Mouse (Mus musculus) brain, adult 10 weeks (tissue): Measurements from ENCODE around the gene Olfr1506. TPM values are rescaled to one million over a fixed set of nuclear protein-coding genes. Genes with fewer than 3 reads are reported as not detected.

ENCODE experiments used
- polyA plus RNA-seq: library from polyadenylated mRNA; stranded (reverse); fragments of 350-450 nt; fragmentation: Illumina TruSeq; extraction: RNeasy Lipid Tissue Mini Kit (QIAGEN cat#74804); gene quantifications from one replicate; pipeline ENCODE4 v1.2.3, GENCODE M21; 2015; ENCODE audit warnings: low read depth, low replicate concordance

The Olfr1506 gene
- polyA plus RNA-seq, result not detected

DNA sequence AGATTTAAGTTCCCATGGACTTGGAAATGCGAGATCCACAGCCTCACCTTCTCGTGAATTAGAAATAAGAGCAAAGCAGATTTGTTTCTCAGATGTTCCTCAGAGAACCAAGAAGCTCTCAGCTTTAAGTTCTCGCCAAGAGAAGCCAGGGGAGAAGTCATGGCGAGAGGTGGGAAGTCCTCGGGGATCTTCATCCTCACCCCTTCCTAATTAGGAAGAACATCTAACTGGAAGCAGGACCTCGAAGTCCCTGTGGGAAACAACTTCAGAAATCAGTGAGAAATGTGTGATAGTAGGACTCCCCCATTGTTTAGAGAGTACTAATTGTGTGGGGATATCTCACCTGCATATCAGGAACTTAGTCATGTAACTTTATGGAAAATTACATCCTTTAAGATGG, at the start of gene Olfr1506:
Gene Olfr1506, minus strand, starts transcription at position 101 of the 400 bp plus-strand sequence.

DNA sequence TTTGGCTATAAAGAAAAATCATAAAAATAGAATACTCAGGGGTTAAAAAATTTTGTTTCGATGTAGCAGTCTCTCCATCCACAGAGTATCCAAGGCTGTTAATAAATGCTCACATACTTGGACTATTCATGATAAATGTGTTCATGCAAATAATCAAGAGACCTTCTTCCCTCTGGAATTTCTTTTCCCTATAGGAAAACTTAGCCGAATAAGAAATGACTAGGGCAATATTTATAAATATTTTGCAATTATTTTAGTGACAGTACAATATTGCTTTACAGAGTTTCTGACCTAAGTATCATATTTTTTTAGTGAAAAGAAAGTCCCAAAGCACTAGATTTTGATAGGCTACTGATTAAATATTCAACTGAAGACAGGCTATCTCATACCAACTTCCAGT, 46.6 kb upstream of the Olfr1506 start, which contains the start of gene Olfr1271:
Gene Olfr1271, minus strand, starts transcription at position 101 of the 400 bp plus-strand sequence.

DNA sequence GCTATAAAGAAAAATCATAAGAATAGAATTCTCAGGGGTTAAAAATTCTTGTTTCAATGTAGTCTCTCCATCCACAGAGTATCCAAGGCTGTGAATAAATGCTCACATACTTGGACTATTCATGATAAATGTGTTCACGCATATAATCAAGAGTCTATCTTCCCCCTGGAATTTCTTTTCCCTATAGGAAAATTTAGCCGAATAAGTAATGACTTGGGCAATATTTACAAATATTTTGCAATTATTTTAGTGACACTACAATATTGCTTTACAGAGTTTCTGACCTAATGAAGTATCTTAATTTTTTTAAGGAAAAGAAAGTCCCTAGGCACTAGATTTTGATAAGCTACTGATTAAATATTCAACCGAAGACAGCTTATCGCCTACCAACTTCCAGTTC, 33.2 kb upstream of the Olfr1506 start, which contains the start of gene Olfr142:
Gene Olfr142, minus strand, starts transcription at position 101 of the 400 bp plus-strand sequence.

Other genes with a start within 250 kb of the Olfr1506 start
- not detected for gene Olfr1261, start 233.3 kb downstream of the Olfr1506 start, polyA plus RNA-seq
- not detected for gene Olfr1262, start 224.3 kb downstream of the Olfr1506 start, polyA plus RNA-seq
- not detected for gene Olfr1263, start 212.4 kb downstream of the Olfr1506 start, polyA plus RNA-seq
- not detected for gene Olfr1264, start 198.9 kb downstream of the Olfr1506 start, polyA plus RNA-seq
- not detected for gene Olfr1265, start 189.2 kb downstream of the Olfr1506 start, polyA plus RNA-seq
- not detected for gene Olfr140, start 160.9 kb downstream of the Olfr1506 start, polyA plus RNA-seq
- gene Olfr1269, start 103.1 kb downstream of the Olfr1506 start, polyA plus RNA-seq, result not detected
- not detected for gene Olfr32, start 82.2 kb downstream of the Olfr1506 start, polyA plus RNA-seq
- gene Olfr1270, start 71.4 kb downstream of the Olfr1506 start, polyA plus RNA-seq, result not detected
- not detected for gene Olfr142, start 33.1 kb upstream of the Olfr1506 start, polyA plus RNA-seq
- not detected for gene Olfr1271, start 46.5 kb upstream of the Olfr1506 start, polyA plus RNA-seq
- not detected for gene Olfr1272, start 68.3 kb upstream of the Olfr1506 start, polyA plus RNA-seq
- gene Gm13769, start 97.7 kb upstream of the Olfr1506 start, polyA plus RNA-seq, result not detected
- gene Olfr1274-ps, start 174.2 kb upstream of the Olfr1506 start, polyA plus RNA-seq, result not detected